Mouse (Mus musculus) lung, postnatal 0 days (tissue): Measurements from ENCODE around the gene Tex22.

ENCODE experiments used
- CTCF ChIP-seq: IDR thresholded peaks from 2 replicates; pipeline ENCODE4 v1.5.1; 2016; ENCODE audit warnings: antibody characterized with exemption, mild to moderate bottlenecking
- EP300 ChIP-seq: IDR thresholded peaks from 2 replicates; pipeline ENCODE4 v1.6.1; 2016; ENCODE audit warnings: antibody characterized with exemption, mild to moderate bottlenecking, control low read depth

DNA sequence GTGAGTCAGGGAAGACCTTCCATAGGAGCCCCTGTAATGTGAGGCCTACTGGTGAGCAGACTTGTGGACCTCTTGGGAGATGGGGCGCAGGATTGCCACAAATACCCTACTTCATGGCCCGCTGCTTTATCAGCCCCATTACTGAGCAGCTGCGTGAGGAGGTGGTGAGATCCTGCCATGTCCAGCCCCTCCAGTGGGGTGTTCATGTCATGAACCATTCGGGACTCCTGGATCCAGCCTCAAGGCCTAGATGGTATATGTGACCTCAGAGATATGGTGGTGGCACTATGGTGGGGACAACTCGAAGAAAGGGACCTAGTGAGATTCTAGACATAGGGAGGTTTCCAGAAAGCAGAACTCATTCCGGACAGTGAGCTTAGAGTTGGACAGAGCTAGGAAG lies 14.8 kb downstream of the Tex22 start:
- TF ChIP-seq CTCF (no peak), EP300 (no peak)
